Mouse (Mus musculus) embryonic fibroblast, embryonic 13.5 days (primary cell): ENCODE results near the gene Rpl35a.

Experiments used
- CTCF ChIP-seq: IDR thresholded peaks from 2 replicates; pipeline ENCODE4 v1.5.1; 2011; ENCODE audit warnings: mild to moderate bottlenecking, control low read depth, low read length, moderate library complexity, borderline replicate concordance; ENCODE audit not compliant: insufficient read depth
- POLR2A ChIP-seq: IDR thresholded peaks from 2 replicates; pipeline ENCODE4 v1.6.1; 2011; ENCODE audit warnings: low read depth, mild to moderate bottlenecking, control low read depth, low read length, moderate library complexity

- TF ChIP-seq CTCF (no peak), POLR2A (no peak)
Measured at GRCm38 (mm10) chr16:33053141-33053540, 3.1 kb upstream of the Rpl35a start.
